Mouse (Mus musculus) Patski (cell line): ENCODE measurements at regions not wholly inside any gene's neighbourhood (a gene's known extent, or its start where the extent isn't known, plus 50 kb on each side); places are given as distances from the start of the nearest gene placed in this dataset.

Experiments
- ATAC-seq: fragments of 100-300 bp; one replicate; pipeline ENCODE4 v1.8.0; 2021
- CTCF ChIA-PET: fragments of 350-600 bp; sonication (Branson Sonifier 250); formaldehyde crosslinking; loops from one replicate; lab custom pipeline; 2022; ENCODE audit warnings: inconsistent platforms; lab: Charles Lee
- POLR2A ChIA-PET: fragments of 350-600 bp; sonication (Branson Sonifier 250); formaldehyde crosslinking; loops from one replicate; lab custom pipeline; 2022; ENCODE audit warnings: antibody characterized with exemption, inconsistent platforms; lab: Charles Lee
- DNase-seq: peaks from one replicate; pipeline ENCODE4 v3.0.0-alpha.2; 2011; ENCODE audit warnings: low read depth, low spot score
- H3K27me3 ChIP-seq: fragments of 371-371 bp; one replicate; pipeline ENCODE4 v1.5.1; 2021
- CTCF ChIP-seq: fragments of 100-300 bp; IDR thresholded peaks from one replicate; pipeline ENCODE4 v1.5.1; 2021
- in situ Hi-C: fragments of 300-500 bp; cut with MboI; formaldehyde crosslinking; loops from 3 replicates; pipeline ENCODE4 v1.11.1; 2018; ENCODE audit warnings: low pct_unique_long_range_greater_than_20kb, mixed read lengths

- in situ Hi-C loops = no loop called here
- POLR2A ChIA-PET = no interaction called here
- ATAC-seq = no peak
- peak; percentile 63 for TF ChIP-seq CTCF
- CTCF ChIA-PET = interaction anchor here (0.9 kb wide), 1 partner anchor 33 kb away, joined by 3 read pairs; no protein-coding TSS in a partner anchor
- peaks cover 7% of the 10 kb centered on the region for H3K27me3 ChIP-seq
- no peak for DNase-seq
Observed at GRCm38 (mm10) chr13:59314419-59314818, 270.6 kb downstream of the Agtpbp1 start.

- no peak for DNase-seq
- in situ Hi-C loops = no loop called here
- TF ChIP-seq CTCF = no peak
- peaks cover 7% of the 10 kb centered on the region for H3K27me3 ChIP-seq
- CTCF ChIA-PET = no interaction called here
- POLR2A ChIA-PET = no interaction called here
- no peak for ATAC-seq
Observed at GRCm38 (mm10) chr13:59313725-59314330, 271.2 kb downstream of the Agtpbp1 start.

GRCm38 (mm10) chr13:59292905-59293304 lies 292.1 kb downstream of the Agtpbp1 start:
- DNase-seq (no peak), ATAC-seq (no peak)
- ChIA-PET POLR2A (no interaction called here), CTCF (no interaction called here)
- no peak for TF ChIP-seq CTCF
- peaks cover 19% of the 10 kb centered on the region for H3K27me3 ChIP-seq
- in situ Hi-C loops = no loop called here

GRCm38 (mm10) chr13:59289127-59289526 lies 295.9 kb downstream of the Agtpbp1 start:
- in situ Hi-C loops = no loop called here
- no peak for DNase-seq
- peaks cover 29% of the 10 kb centered on the region for H3K27me3 ChIP-seq
- ChIA-PET POLR2A (no interaction called here), CTCF (no interaction called here)
- TF ChIP-seq CTCF = no peak
- no peak for ATAC-seq

GRCm38 (mm10) chr13:59281199-59281598 lies 303.8 kb downstream of the Agtpbp1 start:
- in situ Hi-C loops = no loop called here
- peaks cover 19% of the 10 kb centered on the region for H3K27me3 ChIP-seq
- ChIA-PET POLR2A (no interaction called here), CTCF (no interaction called here)
- peak; percentile 33 for TF ChIP-seq CTCF
- no peak for DNase-seq
- ATAC-seq = no peak

GRCm38 (mm10) chr13:59279136-59279535 lies 305.9 kb downstream of the Agtpbp1 start:
- peaks cover 22% of the 10 kb centered on the region for H3K27me3 ChIP-seq
- POLR2A ChIA-PET = no interaction called here
- no peak for DNase-seq
- no peak for TF ChIP-seq CTCF
- in situ Hi-C loops = no loop called here
- no peak for ATAC-seq
- CTCF ChIA-PET = no interaction called here

- peaks cover 16% of the 10 kb centered on the region for H3K27me3 ChIP-seq
- CTCF ChIA-PET = no interaction called here
- POLR2A ChIA-PET = no interaction called here
- DNase-seq = no peak
- TF ChIP-seq CTCF = no peak
- in situ Hi-C loops = no loop called here
- ATAC-seq = no peak
Observed at GRCm38 (mm10) chr13:59271661-59272060, 313.4 kb downstream of the Agtpbp1 start.

- in situ Hi-C loops = no loop called here
- TF ChIP-seq CTCF = no peak
- ChIA-PET POLR2A (no interaction called here), CTCF (no interaction called here)
- no peak for DNase-seq
- ATAC-seq = no peak
- H3K27me3 ChIP-seq = peaks cover 10% of the 10 kb centered on the region
Observed at GRCm38 (mm10) chr13:59266854-59267253, 318.2 kb downstream of the Agtpbp1 start.

GRCm38 (mm10) chr13:59264126-59264525 lies 320.9 kb downstream of the Agtpbp1 start:
- in situ Hi-C loops = no loop called here
- POLR2A ChIA-PET = no interaction called here
- H3K27me3 ChIP-seq = peaks cover 4% of the 10 kb centered on the region
- TF ChIP-seq CTCF = no peak
- CTCF ChIA-PET = no interaction called here
- DNase-seq (no peak), ATAC-seq (no peak)

GRCm38 (mm10) chr13:59261924-59262323 lies 323.1 kb downstream of the Agtpbp1 start:
- DNase-seq (no peak), ATAC-seq (no peak)
- in situ Hi-C loops = no loop called here
- H3K27me3 ChIP-seq = peaks cover 3% of the 10 kb centered on the region
- no peak for TF ChIP-seq CTCF
- ChIA-PET POLR2A (no interaction called here), CTCF (no interaction called here)

- ChIA-PET CTCF (no interaction called here), POLR2A (no interaction called here)
- DNase-seq = no peak
- H3K27me3 ChIP-seq = peaks cover 19% of the 10 kb centered on the region
- ATAC-seq = no peak
- TF ChIP-seq CTCF = no peak
- in situ Hi-C loops = no loop called here
Observed at GRCm38 (mm10) chr13:59255798-59256435, 329.1 kb downstream of the Agtpbp1 start.
